Comparison of ENCODE assay signal across 13 mouse cellular contexts in genomic region chr16:46584502-46584901, GRCm38 (mm10).
DNase-seq lines count a peak whose midpoint lies in the region; ATAC-seq and TF ChIP-seq lines count a peak whose summit lies in the region.
"Had no signal": no experiment of that assay in that cellular context is flagged by ENCODE, and none has a peak within 500 bp of the region (broad histone marks: within the 10 kb centered on the region; RNA-seq: fewer than 3 reads in every experiment).

No protein-coding gene starts in this region.

- no peak overlapping the region for H3K9ac ChIP-seq in heart, postnatal 0 days (replicated peaks; ENCODE audit: low read depth, low read length)
- no peak overlapping the region for H3K9ac ChIP-seq in heart, embryonic 11.5 days (ENCODE audit: low read depth, low read length)
- no peak overlapping the region for H3K9ac ChIP-seq in midbrain, postnatal 0 days (replicated peaks; ENCODE audit: low read length, poor library complexity, severe bottlenecking)
- no peak overlapping the region for H3K9ac ChIP-seq in midbrain, embryonic 16.5 days (ENCODE audit: low read depth, low read length)
- no peak overlapping the region for H3K9ac ChIP-seq in kidney, embryonic 15.5 days
- H3K9ac ChIP-seq: forebrain, postnatal 0 days; liver, embryonic 15.5 days had no signal

- H3K4me2 ChIP-seq in heart, postnatal 0 days (ENCODE audit: low read depth, low read length), result no peak overlapping the region
- no peak overlapping the region for H3K4me2 ChIP-seq in heart, embryonic 11.5 days
- H3K4me2 ChIP-seq in midbrain, postnatal 0 days (ENCODE audit: low read depth, low read length, poor library complexity, severe bottlenecking), result no peak overlapping the region
- H3K4me2 ChIP-seq in midbrain, embryonic 16.5 days (ENCODE audit: low read length), result no peak overlapping the region
- no peak overlapping the region for H3K4me2 ChIP-seq in kidney, embryonic 15.5 days
- H3K4me2 ChIP-seq: liver, embryonic 15.5 days had no signal

- no peak for TF ChIP-seq EP300 in heart, postnatal 0 days (IDR thresholded peaks at IDR 0.05; ENCODE audit: low read depth)

- H3K4me1 ChIP-seq in heart, postnatal 0 days (ENCODE audit: control insufficient read depth, insufficient read depth), result peaks cover 23% of the 10 kb centered on the region
- H3K4me1 ChIP-seq in heart, embryonic 11.5 days (ENCODE audit: control insufficient read depth, insufficient read depth, low read length), result no peaks in the 10 kb centered on the region
- H3K4me1 ChIP-seq in midbrain, postnatal 0 days (ENCODE audit: insufficient read depth, low read length), result no peaks in the 10 kb centered on the region
- no peaks in the 10 kb centered on the region for H3K4me1 ChIP-seq in midbrain, embryonic 16.5 days (ENCODE audit: control insufficient read depth, insufficient read depth, low read length)
- H3K4me1 ChIP-seq in kidney, embryonic 15.5 days, result no peaks in the 10 kb centered on the region
- H3K4me1 ChIP-seq: liver, embryonic 15.5 days had no signal

- no peaks in the 10 kb centered on the region for H3K27me3 ChIP-seq in heart, postnatal 0 days (ENCODE audit: control insufficient read depth, insufficient read depth, low read length)
- no peaks in the 10 kb centered on the region for H3K27me3 ChIP-seq in heart, embryonic 11.5 days (ENCODE audit: control insufficient read depth, insufficient read depth, low read length)
- H3K27me3 ChIP-seq in midbrain, postnatal 0 days (ENCODE audit: insufficient read depth, low read length), result no peaks in the 10 kb centered on the region
- H3K27me3 ChIP-seq in midbrain, embryonic 16.5 days (ENCODE audit: control insufficient read depth, insufficient read depth, low read depth, low read length), result no peaks in the 10 kb centered on the region
- no peaks in the 10 kb centered on the region for H3K27me3 ChIP-seq in kidney, embryonic 15.5 days
- H3K27me3 ChIP-seq: liver, embryonic 15.5 days had no signal

- H3K36me3 ChIP-seq in heart, postnatal 0 days (replicated peaks; ENCODE audit: control insufficient read depth, insufficient read depth, low read length), result no peaks in the 10 kb centered on the region
- H3K36me3 ChIP-seq in heart, embryonic 11.5 days (ENCODE audit: control insufficient read depth, insufficient read depth, low read length), result no peaks in the 10 kb centered on the region
- no peaks in the 10 kb centered on the region for H3K36me3 ChIP-seq in midbrain, postnatal 0 days (ENCODE audit: insufficient read depth, low read length)
- H3K36me3 ChIP-seq in midbrain, embryonic 16.5 days (ENCODE audit: control insufficient read depth, insufficient read depth, low read length), result no peaks in the 10 kb centered on the region
- H3K36me3 ChIP-seq in kidney, embryonic 15.5 days, result no peaks in the 10 kb centered on the region
- H3K36me3 ChIP-seq: liver, embryonic 15.5 days had no signal

- H3K27ac ChIP-seq in heart, postnatal 0 days (ENCODE audit: low read depth), result no peak overlapping the region
- no peak overlapping the region for H3K27ac ChIP-seq in heart, embryonic 11.5 days (ENCODE audit: low read depth, low read length)
- no peak overlapping the region for H3K27ac ChIP-seq in midbrain, postnatal 0 days (ENCODE audit: low read depth, low read length)
- H3K27ac ChIP-seq in midbrain, embryonic 16.5 days (ENCODE audit: low read length), result no peak overlapping the region
- H3K27ac ChIP-seq in kidney, embryonic 15.5 days, result no peak overlapping the region
- H3K27ac ChIP-seq: heart, adult 2 months; liver, embryonic 15.5 days had no signal

- no peaks in the 10 kb centered on the region for H3K9me3 ChIP-seq in heart, postnatal 0 days (replicated peaks; ENCODE audit: control insufficient read depth, low read length)
- no peaks in the 10 kb centered on the region for H3K9me3 ChIP-seq in heart, embryonic 11.5 days (replicated peaks; ENCODE audit: control insufficient read depth, low read length)
- H3K9me3 ChIP-seq in midbrain, postnatal 0 days (ENCODE audit: low read length), result no peaks in the 10 kb centered on the region
- no peaks in the 10 kb centered on the region for H3K9me3 ChIP-seq in midbrain, embryonic 16.5 days (replicated peaks; ENCODE audit: control insufficient read depth, low read length, poor library complexity, severe bottlenecking)
- H3K9me3 ChIP-seq in kidney, embryonic 15.5 days (replicated peaks), result no peaks in the 10 kb centered on the region
- H3K9me3 ChIP-seq: liver, embryonic 15.5 days had no signal

- no peak for TF ChIP-seq CTCF in heart, postnatal 0 days (IDR thresholded peaks at IDR 0.05; ENCODE audit: low read depth)
- no peak for TF ChIP-seq CTCF in midbrain, postnatal 0 days (IDR thresholded peaks at IDR 0.05)

- 0 out of 2 replicates have a peak, but pooled peaks have one; percentile 27 for ATAC-seq in heart, postnatal 0 days (ENCODE audit: insufficient read depth, low read depth)
- ATAC-seq in heart, embryonic 11.5 days (replicated peaks; ENCODE audit: insufficient number of reproducible peaks, low FRiP score, low TSS enrichment), result no peak
- no peak for ATAC-seq in midbrain, postnatal 0 days (ENCODE audit: low FRiP score)
- ATAC-seq in midbrain, embryonic 16.5 days, result no peak
- 0 out of 2 replicates have a peak, but pooled peaks have one; percentile 12 for ATAC-seq in kidney, embryonic 15.5 days (replicated peaks; ENCODE audit: low FRiP score)
- no peak for ATAC-seq in frontal cortex, adult (ENCODE audit: low TSS enrichment)
- no peak for ATAC-seq in megakaryocyte progenitor cell, adult 5-6 weeks (replicated peaks; ENCODE audit: poor library complexity)
- ATAC-seq: forebrain, postnatal 0 days had no signal

- no peak for DNase-seq in heart, postnatal 0 days (ENCODE audit: low spot score)
- peak; percentile 57 for DNase-seq in midbrain, postnatal 0 days (ENCODE audit: low spot score)
- no peak for DNase-seq in ovary, postnatal 36 days (ENCODE audit: low spot score)
- DNase-seq: adrenal gland, postnatal 36 days; B cell, adult 2 months; forebrain, postnatal 0 days had no signal

- H3K4me3 ChIP-seq in heart, postnatal 0 days (ENCODE audit: low read depth, low read length), result no peak overlapping the region
- no peak overlapping the region for H3K4me3 ChIP-seq in heart, embryonic 11.5 days (ENCODE audit: low read depth, low read length)
- no peak overlapping the region for H3K4me3 ChIP-seq in midbrain, postnatal 0 days (ENCODE audit: low read depth, low read length)
- H3K4me3 ChIP-seq in midbrain, embryonic 16.5 days (ENCODE audit: low read depth, low read length), result no peak overlapping the region
- H3K4me3 ChIP-seq in kidney, embryonic 15.5 days (replicated peaks), result no peak overlapping the region
- H3K4me3 ChIP-seq: heart, adult 2 months; liver, embryonic 15.5 days had no signal

Comparison
In these comparisons a context has a peak if more than half of its experiments do, and no peak if none do; other contexts are left out.
1. ATAC-seq: peak in heart, postnatal 0 days (single experiment) and kidney, embryonic 15.5 days (single experiment); none in heart, embryonic 11.5 days (single experiment), midbrain, postnatal 0 days (single experiment), midbrain, embryonic 16.5 days (single experiment), frontal cortex, adult (single experiment) and megakaryocyte progenitor cell, adult 5-6 weeks (single experiment).